Mouse (Mus musculus): Measurements from ENCODE around the gene Nfe2l2. TPM values are rescaled to one million over a fixed set of nuclear protein-coding genes. Genes with fewer than 3 reads are reported as not detected.

Nfe2l2 gene
- polyA plus RNA-seq, 1 experiment, result 48.4 TPM

DNA sequence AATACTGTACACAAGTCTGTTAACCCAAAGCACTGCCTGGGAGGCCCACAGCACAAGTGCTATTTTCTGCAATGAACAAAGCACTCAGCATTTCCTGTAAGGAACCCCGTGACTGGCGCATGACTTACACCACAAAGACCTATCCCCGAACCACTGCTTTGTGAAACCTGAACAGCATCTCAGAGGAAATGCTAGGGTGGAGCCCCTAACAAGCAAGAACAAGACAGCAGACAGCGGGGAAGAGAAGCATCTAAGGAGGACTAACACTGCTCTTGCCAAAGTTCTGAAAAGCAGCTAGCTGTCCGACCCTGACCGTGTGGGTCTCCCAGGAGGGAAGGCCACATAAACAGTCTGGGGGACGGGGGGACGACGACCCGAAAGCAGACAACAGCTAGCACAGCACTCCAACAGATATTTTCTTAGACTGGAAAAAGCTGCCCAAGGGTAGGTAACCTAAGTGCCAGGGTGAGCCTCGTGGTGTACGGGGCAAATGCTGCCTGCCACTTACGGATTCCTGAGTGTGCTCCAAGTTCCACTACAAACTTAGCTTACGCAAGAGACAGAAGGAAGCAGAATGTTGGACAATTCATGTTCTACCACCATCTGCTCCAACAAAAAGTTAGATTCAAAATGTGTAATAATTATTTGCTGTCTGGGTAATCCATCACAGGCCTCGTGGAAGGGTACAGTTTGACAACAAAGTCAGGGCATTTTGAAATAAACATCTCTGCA, 21.3 kb downstream of the Nfe2l2 start:
- TF ChIP-seq USF1 (IDR thresholded peaks at IDR 0.05; ENCODE audit: low read depth) (peak; percentile 58), MAX (IDR thresholded peaks at IDR 0.05) (no peak), CEBPB (IDR thresholded peaks at IDR 0.05; ENCODE audit: low read depth) (peak; percentile 69)
- H3K79me2 ChIP-seq (ENCODE audit: control insufficient read depth, insufficient read depth), result peaks cover 92% of the 10 kb centered on the region
- H3K79me3 ChIP-seq (ENCODE audit: low read depth), result peaks cover 75% of the 10 kb centered on the region
- peak overlapping the region; percentile 58 for H3ac ChIP-seq (ENCODE audit: control insufficient read depth, insufficient read length, low read depth)
- H3K27me3 ChIP-seq (ENCODE audit: control insufficient read depth, insufficient read depth, insufficient read length), result no peaks in the 10 kb centered on the region
- no peak overlapping the region for H3K4me3 ChIP-seq (ENCODE audit: insufficient read depth, poor library complexity, severe bottlenecking)
- H3K36me3 ChIP-seq (ENCODE audit: control insufficient read depth, insufficient read depth), result peaks cover 28% of the 10 kb centered on the region

DNA sequence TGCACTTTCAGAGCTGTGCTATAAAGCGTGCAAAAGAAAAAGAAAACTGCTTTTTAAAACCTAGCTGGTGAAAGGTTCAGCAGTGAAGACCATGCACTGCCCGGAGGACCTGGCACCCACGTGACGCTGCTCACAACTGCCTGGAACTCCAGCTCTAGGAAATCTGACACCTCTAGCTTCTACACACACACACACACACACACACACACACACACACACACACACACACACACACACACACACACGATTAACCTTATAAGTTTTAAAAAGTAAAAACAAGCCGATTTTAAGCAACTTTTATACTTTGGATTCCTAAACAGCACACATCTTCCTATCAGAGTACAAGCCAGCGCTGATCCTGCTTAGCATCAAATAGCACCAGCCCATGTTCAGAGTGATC, 23.0 kb downstream of the Nfe2l2 start:
- H3K36me3 ChIP-seq (ENCODE audit: control insufficient read depth, insufficient read depth), result peaks cover 42% of the 10 kb centered on the region
- TF ChIP-seq MYOG (IDR thresholded peaks at IDR 0.05; ENCODE audit: control insufficient read depth, extremely low read depth, insufficient read length), result no peak
- TF ChIP-seq USF1 (IDR thresholded peaks at IDR 0.05; ENCODE audit: low read depth), result peak; percentile 40
- no peak for TF ChIP-seq MAX (IDR thresholded peaks at IDR 0.05)
- TF ChIP-seq MYOD1 (IDR thresholded peaks at IDR 0.05; ENCODE audit: control insufficient read depth, insufficient read length, low read depth), result no peak
- H3K79me3 ChIP-seq (ENCODE audit: low read depth), result peaks cover 58% of the 10 kb centered on the region
- no peak overlapping the region for H3K4me3 ChIP-seq (ENCODE audit: insufficient read depth, poor library complexity, severe bottlenecking)
- no peaks in the 10 kb centered on the region for H3K27me3 ChIP-seq (ENCODE audit: control insufficient read depth, insufficient read depth, insufficient read length)
- no peak overlapping the region for H3ac ChIP-seq (ENCODE audit: control insufficient read depth, insufficient read length, low read depth)
- peaks cover 75% of the 10 kb centered on the region for H3K79me2 ChIP-seq (ENCODE audit: control insufficient read depth, insufficient read depth)

GRCm38 (mm10) chr2:75679947-75680346, 24.5 kb downstream of the Nfe2l2 start:
- Histone ChIP-seq H3K27me3 (ENCODE audit: control insufficient read depth, insufficient read depth, insufficient read length) (no peaks in the 10 kb centered on the region), H3K4me3 (ENCODE audit: insufficient read depth, poor library complexity, severe bottlenecking) (no peak overlapping the region), H3K79me3 (ENCODE audit: low read depth) (peaks cover 46% of the 10 kb centered on the region), H3ac (ENCODE audit: control insufficient read depth, insufficient read length, low read depth) (no peak overlapping the region), H3K79me2 (ENCODE audit: control insufficient read depth, insufficient read depth) (peaks cover 62% of the 10 kb centered on the region), H3K36me3 (ENCODE audit: control insufficient read depth, insufficient read depth) (peaks cover 57% of the 10 kb centered on the region)
- no peak for TF ChIP-seq MYOG (IDR thresholded peaks at IDR 0.05; ENCODE audit: control insufficient read depth, extremely low read depth, insufficient read length)
- no peak for TF ChIP-seq FOSL1 (IDR thresholded peaks at IDR 0.05; ENCODE audit: insufficient read depth, low read length, poor library complexity, severe bottlenecking)
- no peak for TF ChIP-seq MAX (IDR thresholded peaks at IDR 0.05)
- no peak for TF ChIP-seq CTCF (IDR thresholded peaks at IDR 0.05; ENCODE audit: control insufficient read depth, insufficient read depth, insufficient read length)
- TF ChIP-seq USF1 (IDR thresholded peaks at IDR 0.05; ENCODE audit: low read depth), result no peak
- TF ChIP-seq MYOD1 (IDR thresholded peaks at IDR 0.05; ENCODE audit: control insufficient read depth, insufficient read length, low read depth), result no peak
- TF ChIP-seq CEBPB (IDR thresholded peaks at IDR 0.05; ENCODE audit: low read depth), result no peak

DNA sequence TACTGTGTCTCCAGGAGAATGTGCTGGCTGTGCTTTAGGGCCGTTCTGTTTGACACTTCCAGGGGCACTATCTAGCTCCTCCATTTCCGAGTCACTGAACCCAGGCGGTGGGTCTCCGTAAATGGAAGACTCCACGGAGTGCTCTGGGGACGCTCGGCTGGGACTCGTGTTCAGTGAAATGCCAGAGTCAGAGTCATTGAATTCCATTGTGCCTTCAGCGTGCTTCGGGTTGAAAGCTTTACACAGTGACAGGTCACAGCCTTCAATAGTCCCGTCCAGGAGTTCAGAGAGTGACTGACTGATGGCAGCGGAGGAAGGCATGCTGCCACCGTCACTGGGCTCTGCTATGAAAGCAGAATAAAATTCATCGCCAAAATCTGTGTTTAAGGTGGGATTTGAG, 27.9 kb downstream of the Nfe2l2 start:
- Histone ChIP-seq H3K4me3 (ENCODE audit: insufficient read depth, poor library complexity, severe bottlenecking) (no peak overlapping the region), H3K36me3 (ENCODE audit: control insufficient read depth, insufficient read depth) (peaks cover 70% of the 10 kb centered on the region), H3ac (ENCODE audit: control insufficient read depth, insufficient read length, low read depth) (no peak overlapping the region), H3K79me2 (ENCODE audit: control insufficient read depth, insufficient read depth) (peaks cover 28% of the 10 kb centered on the region), H3K79me3 (ENCODE audit: low read depth) (peaks cover 16% of the 10 kb centered on the region), H3K27me3 (ENCODE audit: control insufficient read depth, insufficient read depth, insufficient read length) (no peaks in the 10 kb centered on the region)
- no peak for TF ChIP-seq CTCF (IDR thresholded peaks at IDR 0.05; ENCODE audit: control insufficient read depth, insufficient read depth, insufficient read length)

DNA sequence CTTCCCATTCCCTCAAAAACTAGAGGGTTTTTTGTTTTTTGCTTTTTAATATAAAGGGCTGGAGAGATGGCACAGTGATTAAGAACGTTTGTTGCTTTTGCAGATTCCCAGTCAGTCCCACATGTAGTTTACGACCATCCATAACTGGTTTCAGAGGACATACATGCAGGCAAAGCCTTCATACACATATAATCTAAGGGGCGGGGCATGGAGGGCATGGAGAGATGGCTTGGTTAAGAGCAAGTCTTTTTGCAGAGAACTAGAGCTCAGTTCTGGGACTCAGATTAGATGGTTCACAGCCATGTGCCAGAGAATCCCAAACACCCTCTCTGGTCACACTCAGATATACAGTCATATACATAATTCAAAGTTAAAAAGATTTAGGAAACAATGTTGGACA, 31.9 kb downstream of the Nfe2l2 start:
- no peaks in the 10 kb centered on the region for H3K27me3 ChIP-seq (ENCODE audit: control insufficient read depth, insufficient read depth, insufficient read length)
- TF ChIP-seq MYOD1 (IDR thresholded peaks at IDR 0.05; ENCODE audit: control insufficient read depth, insufficient read length, low read depth) (no peak), CTCF (IDR thresholded peaks at IDR 0.05; ENCODE audit: control insufficient read depth, insufficient read depth, insufficient read length) (no peak), MYOG (IDR thresholded peaks at IDR 0.05; ENCODE audit: control insufficient read depth, extremely low read depth, insufficient read length) (no peak), CEBPB (IDR thresholded peaks at IDR 0.05; ENCODE audit: low read depth) (no peak), USF1 (IDR thresholded peaks at IDR 0.05; ENCODE audit: low read depth) (no peak), MAX (IDR thresholded peaks at IDR 0.05) (no peak), FOSL1 (IDR thresholded peaks at IDR 0.05; ENCODE audit: insufficient read depth, low read length, poor library complexity, severe bottlenecking) (no peak)
- no peaks in the 10 kb centered on the region for H3K79me2 ChIP-seq (ENCODE audit: control insufficient read depth, insufficient read depth)
- H3K79me3 ChIP-seq (ENCODE audit: low read depth), result no peaks in the 10 kb centered on the region
- peaks cover 39% of the 10 kb centered on the region for H3K36me3 ChIP-seq (ENCODE audit: control insufficient read depth, insufficient read depth)
- no peak overlapping the region for H3K4me3 ChIP-seq (ENCODE audit: insufficient read depth, poor library complexity, severe bottlenecking)
- H3ac ChIP-seq (ENCODE audit: control insufficient read depth, insufficient read length, low read depth), result no peak overlapping the region

- TF ChIP-seq CTCF (IDR thresholded peaks at IDR 0.05; ENCODE audit: control insufficient read depth, insufficient read depth, insufficient read length) (no peak), FOSL1 (IDR thresholded peaks at IDR 0.05; ENCODE audit: insufficient read depth, low read length, poor library complexity, severe bottlenecking) (no peak), CEBPB (IDR thresholded peaks at IDR 0.05; ENCODE audit: low read depth) (no peak), MYOD1 (IDR thresholded peaks at IDR 0.05; ENCODE audit: control insufficient read depth, insufficient read length, low read depth) (no peak), USF1 (IDR thresholded peaks at IDR 0.05; ENCODE audit: low read depth) (no peak), MAX (IDR thresholded peaks at IDR 0.05) (no peak), MYOG (IDR thresholded peaks at IDR 0.05; ENCODE audit: control insufficient read depth, extremely low read depth, insufficient read length) (no peak)
- Histone ChIP-seq H3ac (ENCODE audit: control insufficient read depth, insufficient read length, low read depth) (no peak overlapping the region), H3K79me3 (ENCODE audit: low read depth) (no peaks in the 10 kb centered on the region)
These were observed 33.1 kb downstream of the Nfe2l2 start for GRCm38 (mm10) chr2:75671337-75671660.

More at GRCm38 (mm10) chr2:75671337-75671660, 33.1 kb downstream of the Nfe2l2 start:
- no peak overlapping the region for H3K4me3 ChIP-seq (ENCODE audit: insufficient read depth, poor library complexity, severe bottlenecking)
- H3K27me3 ChIP-seq (ENCODE audit: control insufficient read depth, insufficient read depth, insufficient read length), result no peaks in the 10 kb centered on the region
- H3K36me3 ChIP-seq (ENCODE audit: control insufficient read depth, insufficient read depth), result peaks cover 27% of the 10 kb centered on the region
- peaks cover under 1% of the 10 kb centered on the region for H3K79me2 ChIP-seq (ENCODE audit: control insufficient read depth, insufficient read depth)
